Mouse (Mus musculus) heart, adult 2 months (tissue): ENCODE measurements around the gene Olfr878. TPM values are rescaled to one million over a fixed set of nuclear protein-coding genes. Genes with fewer than 3 reads are reported as not detected.

ENCODE experiments used
- DNase-seq, 2 experiments: peaks; one replicate each; pipeline ENCODE4 v3.0.0; 2021
- H3K27ac ChIP-seq: fragments of 200-600 bp; 2 replicates; pipeline ENCODE4 v1.8.1; 2022
- H3K27me3 ChIP-seq: fragments of 200-500 bp; 2 replicates; pipeline ENCODE4 v1.6.1; 2012; ENCODE audit warnings: mild to moderate bottlenecking, low read length, inconsistent platforms, mixed read lengths; ENCODE audit not compliant: control insufficient read depth, insufficient read depth
- H3K36me3 ChIP-seq: fragments of 200-500 bp; 2 replicates; pipeline ENCODE4 v1.6.1; 2012; ENCODE audit warnings: low read length, inconsistent platforms; ENCODE audit not compliant: control insufficient read depth, insufficient read depth
- H3K4me1 ChIP-seq: fragments of 200-500 bp; 2 replicates; pipeline ENCODE4 v1.6.1; 2011; ENCODE audit warnings: low read length; ENCODE audit not compliant: control insufficient read depth, insufficient read depth
- H3K4me3 ChIP-seq: fragments of 200-600 bp; 2 replicates; pipeline ENCODE4 v1.8.1; 2022
- H3K79me2 ChIP-seq: fragments of 200-500 bp; replicated peaks from 2 replicates; pipeline ENCODE4 v1.6.1; 2012; ENCODE audit warnings: mild to moderate bottlenecking, inconsistent platforms, low read length, moderate library complexity, mixed read lengths; ENCODE audit not compliant: control insufficient read depth, insufficient read depth
- H3K9ac ChIP-seq: fragments of 200-500 bp; 2 replicates; pipeline ENCODE4 v1.6.1; 2012; ENCODE audit warnings: low read depth, mild to moderate bottlenecking, control low read depth, inconsistent platforms, low read length, mixed read lengths
- CTCF ChIP-seq: fragments of 200-600 bp; IDR thresholded peaks from 2 replicates; pipeline ENCODE4 v1.8.1; 2022; ENCODE audit warnings: antibody characterized with exemption, mild to moderate bottlenecking, moderate library complexity
- EP300 ChIP-seq: fragments of 200-500 bp; IDR thresholded peaks from 2 replicates; pipeline ENCODE4 v1.6.1; 2011; ENCODE audit warnings: low read depth, low read length, control low read depth; ENCODE audit not compliant: insufficient read depth
- POLR2A ChIP-seq: fragments of 200-500 bp; IDR thresholded peaks from 2 replicates; pipeline ENCODE4 v1.6.1; 2011; ENCODE audit warnings: mild to moderate bottlenecking, low read depth, low read length, control low read depth; ENCODE audit not compliant: insufficient read depth
- WGBS: fragments of 180-500 bp; shearing (Covaris S2); methylation state at CpG from one replicate; pipeline ENCODE4 v1.1.7; 2018; 5-methylcytosine and 5-hydroxymethylcytosine counted together
- intact Hi-C: fragments of 180-260 bp; cut with DNase I; formaldehyde crosslinking; loops from one replicate; pipeline ENCODE4 v1.15.1; 2025
- polyA plus RNA-seq: library from polyadenylated mRNA; depleted of rRNA; stranded (reverse); fragments of >200 nt; gene quantifications from 2 replicates; pipeline ENCODE4 v1.2.3, GENCODE M21; 2012
- total RNA-seq, 2 experiments: library from RNA; stranded (reverse); gene quantifications; 2 replicates each; pipeline ENCODE4 v1.2.3; 2021

The Olfr878 gene
- total and polyA plus RNA-seq, 3 experiments, result not detected

DNA sequence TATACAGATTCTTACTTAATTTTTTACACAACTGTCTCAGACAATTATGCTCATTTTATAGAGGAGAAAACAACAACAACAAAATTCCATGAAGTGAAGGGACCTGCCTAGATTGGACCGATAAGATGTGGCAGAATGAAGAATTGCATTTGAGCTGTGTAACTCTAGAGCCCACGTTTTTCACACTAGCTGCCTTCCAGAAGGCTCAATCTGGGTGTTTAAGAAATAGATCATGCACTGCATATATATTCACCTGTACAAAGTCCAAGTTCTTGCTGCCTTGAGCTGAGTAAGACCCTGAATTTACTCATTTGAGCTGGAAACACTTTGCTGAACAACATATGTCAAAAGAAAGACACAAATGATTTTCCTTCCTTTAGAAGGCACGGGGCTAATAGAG, 12.1 kb upstream of the Olfr878 start:
- intact Hi-C loops, result no loop called here
- H3K4me1 ChIP-seq, result no peaks in the 10 kb centered on the region
- WGBS, result 51% methylated on average over 3 of the region's 3 CpGs

DNA sequence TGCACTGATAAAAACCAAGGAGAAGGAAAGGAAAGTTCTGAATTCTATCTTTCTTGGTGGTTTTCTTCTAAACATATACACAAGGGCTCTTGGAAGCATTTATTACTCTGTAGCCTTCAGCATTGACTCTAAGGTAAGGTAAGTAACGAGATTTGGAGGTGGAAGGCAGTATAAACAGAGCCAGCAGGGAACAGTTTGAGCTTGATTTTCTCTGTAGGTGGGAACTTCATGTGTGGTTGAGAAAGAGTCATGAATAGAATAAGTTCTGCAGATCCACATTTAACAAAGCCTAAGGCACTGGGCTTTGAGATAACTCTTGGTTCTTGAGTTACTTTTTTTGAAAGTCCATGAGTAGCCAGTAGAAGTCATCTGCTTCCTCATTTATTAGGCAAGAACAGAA, 378 bp downstream of the Olfr878 start:
- no peaks in the 10 kb centered on the region for H3K4me1 ChIP-seq
- TF ChIP-seq CTCF (no peak), EP300 (no peak), POLR2A (no peak)
- H3K27me3 ChIP-seq, result no peaks in the 10 kb centered on the region
- no peak overlapping the region for H3K4me3 ChIP-seq
- intact Hi-C loops, result no loop called here
- WGBS, result 44% methylated on average over 1 of the region's 1 CpGs
- no peaks in the 10 kb centered on the region for H3K36me3 ChIP-seq
- no peak overlapping the region for H3K27ac ChIP-seq
- H3K79me2 ChIP-seq, result no peaks in the 10 kb centered on the region
- no peak overlapping the region for H3K9ac ChIP-seq
- no peak for DNase-seq

More for the DNA sequence above, 12.1 kb upstream of the Olfr878 start:
- Histone ChIP-seq H3K79me2 (no peaks in the 10 kb centered on the region), H3K4me3 (no peak overlapping the region), H3K9ac (no peak overlapping the region), H3K27ac (no peak overlapping the region), H3K36me3 (no peaks in the 10 kb centered on the region), H3K27me3 (no peaks in the 10 kb centered on the region)
- TF ChIP-seq POLR2A (no peak), EP300 (no peak), CTCF (no peak)
- no peak for DNase-seq

DNA sequence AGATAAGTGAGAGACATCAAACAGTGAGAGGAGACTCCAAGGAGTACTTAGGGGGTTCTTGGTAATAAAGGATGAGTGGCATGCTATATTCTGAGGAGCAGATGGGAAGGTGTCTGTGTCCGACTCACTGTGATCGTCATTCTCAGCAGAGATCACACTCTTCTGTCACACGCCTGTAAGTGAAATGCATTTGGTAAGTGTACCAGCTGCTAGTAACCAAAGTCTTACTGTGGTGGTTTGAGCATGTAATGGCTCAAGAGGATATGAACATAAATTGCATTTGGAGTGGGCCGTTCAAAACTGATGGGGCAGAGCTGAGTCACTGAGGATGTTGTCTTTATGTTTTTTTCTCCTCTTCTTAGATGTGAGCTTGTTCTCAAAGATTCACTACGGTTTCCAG, 6.6 kb downstream of the Olfr878 start:
- no peaks in the 10 kb centered on the region for H3K79me2 ChIP-seq
- no peaks in the 10 kb centered on the region for H3K36me3 ChIP-seq
- 71% methylated on average over 5 of the region's 5 CpGs for WGBS
- TF ChIP-seq CTCF, result no peak
- no peak for TF ChIP-seq POLR2A
- TF ChIP-seq EP300, result no peak
- no peak overlapping the region for H3K27ac ChIP-seq
- no peak overlapping the region for H3K9ac ChIP-seq
- no peaks in the 10 kb centered on the region for H3K27me3 ChIP-seq
- H3K4me3 ChIP-seq, result no peak overlapping the region
- DNase-seq, result no peak
- intact Hi-C loops, result no loop called here
- H3K4me1 ChIP-seq, result no peaks in the 10 kb centered on the region

- Histone ChIP-seq H3K9ac (no peak overlapping the region), H3K27ac (no peak overlapping the region), H3K4me1 (no peaks in the 10 kb centered on the region), H3K4me3 (no peak overlapping the region), H3K27me3 (no peaks in the 10 kb centered on the region), H3K79me2 (no peaks in the 10 kb centered on the region), H3K36me3 (no peaks in the 10 kb centered on the region)
- TF ChIP-seq POLR2A, result no peak
- TF ChIP-seq CTCF, result no peak
- TF ChIP-seq EP300, result no peak
- intact Hi-C loops, result no loop called here
- 56% methylated on average over 2 of the region's 2 CpGs for WGBS
- DNase-seq, result no peak
These were observed 7.8 kb downstream of the Olfr878 start for GRCm38 (mm10) chr9:37925445-37925844.

DNA sequence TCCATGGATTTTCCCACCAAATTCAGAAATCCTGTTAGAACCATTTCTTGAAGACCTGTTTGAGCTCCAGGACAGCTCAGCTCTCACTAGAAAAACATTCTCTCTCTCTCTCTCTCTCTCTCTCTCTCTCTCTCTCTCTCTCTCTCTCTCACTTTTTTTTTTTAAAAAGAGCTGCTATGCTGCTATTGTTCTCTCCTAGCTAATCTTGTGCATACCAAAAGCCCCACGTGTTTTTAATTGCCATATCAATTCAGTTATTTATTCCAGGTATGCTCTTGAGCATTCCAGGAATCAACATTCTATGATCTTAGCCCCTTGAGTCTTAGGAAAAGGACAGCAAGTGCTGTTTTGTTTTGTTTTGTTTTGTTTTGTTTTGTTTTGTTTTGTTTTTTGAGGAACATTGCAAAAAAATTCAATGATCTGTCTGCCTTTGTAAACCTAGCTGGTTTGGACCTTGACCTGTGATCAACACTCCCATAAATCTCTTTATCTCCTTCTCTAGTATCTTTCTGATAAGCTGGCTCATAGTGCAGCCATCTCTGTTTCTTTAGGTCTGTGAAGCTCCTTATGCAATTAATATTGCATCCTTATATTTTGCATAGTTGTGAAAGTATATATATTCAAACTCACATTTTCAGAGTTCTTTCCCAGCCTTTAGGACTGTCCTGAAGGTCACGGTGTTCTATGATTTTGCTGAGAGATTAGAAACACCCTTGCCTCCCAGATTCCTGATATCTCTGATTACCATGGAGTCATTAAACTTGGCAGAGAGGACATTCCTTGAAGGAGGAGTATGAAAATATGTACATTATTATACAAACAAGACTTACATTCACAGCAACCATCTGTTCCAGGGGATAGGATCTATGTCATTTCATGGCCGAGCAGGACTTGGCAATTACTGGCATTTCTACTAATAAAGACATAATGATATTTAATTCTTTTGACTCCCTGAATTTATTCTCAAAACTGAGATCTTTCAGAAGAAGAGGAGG, 8.7 kb downstream of the Olfr878 start:
- no peak overlapping the region for H3K27ac ChIP-seq
- no peak overlapping the region for H3K9ac ChIP-seq
- 54% methylated on average over 3 of the region's 3 CpGs for WGBS
- no peaks in the 10 kb centered on the region for H3K36me3 ChIP-seq
- no peaks in the 10 kb centered on the region for H3K27me3 ChIP-seq
- intact Hi-C loops, result no loop called here
- DNase-seq, result no peak
- no peaks in the 10 kb centered on the region for H3K4me1 ChIP-seq
- no peak for TF ChIP-seq EP300
- no peak for TF ChIP-seq POLR2A
- no peak for TF ChIP-seq CTCF
- H3K79me2 ChIP-seq, result no peaks in the 10 kb centered on the region
- H3K4me3 ChIP-seq, result no peak overlapping the region

- no peaks in the 10 kb centered on the region for H3K79me2 ChIP-seq
- no peak overlapping the region for H3K27ac ChIP-seq
- H3K4me1 ChIP-seq, result no peaks in the 10 kb centered on the region
- no peak overlapping the region for H3K9ac ChIP-seq
- H3K27me3 ChIP-seq, result no peaks in the 10 kb centered on the region
- 10% methylated on average over 11 of the region's 11 CpGs for WGBS
- H3K36me3 ChIP-seq, result no peaks in the 10 kb centered on the region
- no peak overlapping the region for H3K4me3 ChIP-seq
- peak; percentile 10 to 14 for DNase-seq
- TF ChIP-seq EP300 (no peak), CTCF (peak; percentile 86), POLR2A (no peak)
- intact Hi-C loops, result loop anchor here (1.0 to 2.0 kb wide), 2 partner anchors 242 to 502 kb away; no protein-coding TSS in a partner anchor
These were observed 14.9 kb downstream of the Olfr878 start for GRCm38 (mm10) chr9:37932519-37932918.
